Mouse (Mus musculus): ENCODE measurements around the gene Gm17416. TPM values are rescaled to one million over a fixed set of nuclear protein-coding genes. Genes with fewer than 3 reads are reported as not detected.

Gm17416 gene
- polyA plus RNA-seq, 1 experiment from 2014 or later, result not detected

DNA sequence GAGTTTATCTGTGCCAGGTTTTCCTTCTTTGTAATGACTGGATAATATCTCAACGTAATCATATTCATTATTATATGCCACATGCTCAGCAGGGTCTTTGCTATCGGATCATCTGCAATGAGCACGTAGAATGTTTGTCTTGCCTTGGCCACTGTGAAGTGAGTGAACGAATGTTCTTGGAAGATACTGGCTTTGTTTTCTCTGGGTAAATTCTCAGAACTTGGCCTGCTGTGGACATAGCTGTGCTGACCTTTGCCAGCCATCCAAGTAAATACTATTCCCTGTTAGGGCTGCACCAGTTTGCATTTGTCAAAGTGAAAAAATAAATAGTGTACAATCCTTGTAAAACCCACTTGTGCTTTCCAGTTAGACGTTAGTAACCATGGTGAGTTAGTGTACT is 21.0 kb upstream of the Gm17416 start:
- no peak overlapping the region for H3K4me3 ChIP-seq (ENCODE audit: low read depth, low read length)
- no peaks in the 10 kb centered on the region for H3K4me1 ChIP-seq (ENCODE audit: insufficient read depth, low read depth, low read length)

DNA sequence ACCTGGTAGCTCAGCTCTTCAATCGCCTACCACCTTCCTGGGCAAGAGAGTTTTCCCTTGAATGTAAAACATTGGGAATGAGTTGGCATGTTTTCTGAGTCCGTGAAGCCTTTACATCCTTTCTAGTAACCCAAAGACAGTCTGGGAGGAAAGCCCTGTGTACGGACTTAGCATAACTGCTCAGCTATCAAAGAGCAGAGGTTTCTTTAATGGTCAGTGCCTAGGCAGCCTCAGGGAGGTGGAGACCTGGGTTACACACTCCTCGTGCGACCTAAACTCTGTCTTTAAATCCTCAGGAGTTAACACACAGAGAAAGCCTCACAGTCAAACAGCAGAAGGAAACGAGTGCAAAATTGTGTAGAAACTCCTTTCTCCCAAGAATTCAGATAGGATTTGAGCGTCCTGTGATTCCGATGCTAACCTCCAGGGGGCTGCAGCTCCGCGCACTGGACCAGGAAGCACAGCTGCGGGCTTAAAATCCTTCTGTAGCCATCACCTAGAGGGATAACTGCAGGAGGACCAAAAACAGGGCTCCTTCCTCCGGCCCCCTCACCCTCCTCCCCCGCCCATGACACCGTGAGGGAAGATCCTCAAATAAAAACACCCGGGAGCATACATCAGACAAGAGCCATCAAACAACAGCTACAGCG is 15.2 kb upstream of the Gm17416 start:
- ATAC-seq (no peak), DNase-seq (ENCODE audit: low spot score) (peak; percentile 65)
- TF ChIP-seq EP300 (IDR thresholded peaks at IDR 0.05), result no peak
- peak; percentile 79 for TF ChIP-seq CTCF (IDR thresholded peaks at IDR 0.05)
- WGBS, result 9% methylated on average over 16 of the region's 16 CpGs
- Histone ChIP-seq H3K27ac (ENCODE audit: low read length) (no peak overlapping the region), H3K4me3 (ENCODE audit: low read depth, low read length) (no peak overlapping the region), H3K4me2 (replicated peaks; ENCODE audit: low read depth, low read length) (no peak overlapping the region), H3K36me3 (ENCODE audit: insufficient read depth, low read length) (no peaks in the 10 kb centered on the region), H3K9ac (replicated peaks; ENCODE audit: low read depth) (no peak overlapping the region), H3K4me1 (ENCODE audit: insufficient read depth, low read depth, low read length) (no peaks in the 10 kb centered on the region), H3K9me3 (ENCODE audit: low read length) (no peaks in the 10 kb centered on the region), H3K27me3 (replicated peaks; ENCODE audit: insufficient read depth, low read length) (no peaks in the 10 kb centered on the region)

More for the DNA sequence above, 21.0 kb upstream of the Gm17416 start:
- Histone ChIP-seq H3K27ac (ENCODE audit: low read length) (no peak overlapping the region), H3K36me3 (ENCODE audit: insufficient read depth, low read length) (no peaks in the 10 kb centered on the region), H3K9me3 (ENCODE audit: low read length) (no peaks in the 10 kb centered on the region), H3K27me3 (replicated peaks; ENCODE audit: insufficient read depth, low read length) (no peaks in the 10 kb centered on the region), H3K9ac (replicated peaks; ENCODE audit: low read depth) (no peak overlapping the region), H3K4me2 (replicated peaks; ENCODE audit: low read depth, low read length) (no peak overlapping the region)
- no peak for ATAC-seq
- TF ChIP-seq EP300 (IDR thresholded peaks at IDR 0.05) (no peak), CTCF (IDR thresholded peaks at IDR 0.05) (no peak)
- WGBS, result 47% methylated on average over 5 of the region's 5 CpGs
- DNase-seq (ENCODE audit: low spot score), result no peak

DNA sequence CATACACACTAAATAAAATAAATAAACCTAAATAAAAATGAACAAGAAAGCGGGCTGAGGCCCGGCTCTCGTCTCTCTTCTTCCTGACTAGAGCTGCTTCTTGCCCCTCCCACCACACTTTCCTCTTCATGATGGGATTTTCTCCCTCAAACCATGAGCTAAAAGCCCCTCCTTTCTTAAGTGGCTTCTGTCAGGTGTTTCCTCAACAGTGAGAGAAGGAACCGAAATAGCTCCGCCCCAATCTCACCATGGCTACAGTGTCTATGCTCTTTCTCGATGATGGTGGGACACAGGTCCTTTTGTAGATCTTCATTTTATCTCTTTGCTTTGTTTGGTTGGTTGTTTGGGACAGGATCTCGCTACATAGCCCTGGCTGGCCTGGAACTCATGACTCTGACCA is 12.5 kb upstream of the Gm17416 start:
- WGBS, result 66% methylated on average over 7 of the region's 7 CpGs
- Histone ChIP-seq H3K36me3 (ENCODE audit: insufficient read depth, low read length) (no peaks in the 10 kb centered on the region), H3K4me3 (ENCODE audit: low read depth, low read length) (no peak overlapping the region), H3K4me2 (replicated peaks; ENCODE audit: low read depth, low read length) (no peak overlapping the region), H3K4me1 (ENCODE audit: insufficient read depth, low read depth, low read length) (no peaks in the 10 kb centered on the region), H3K9me3 (ENCODE audit: low read length) (no peaks in the 10 kb centered on the region), H3K27me3 (replicated peaks; ENCODE audit: insufficient read depth, low read length) (no peaks in the 10 kb centered on the region), H3K9ac (replicated peaks; ENCODE audit: low read depth) (no peak overlapping the region), H3K27ac (ENCODE audit: low read length) (no peak overlapping the region)
- no peak for ATAC-seq
- DNase-seq (ENCODE audit: low spot score), result no peak
- TF ChIP-seq EP300 (IDR thresholded peaks at IDR 0.05) (no peak), CTCF (IDR thresholded peaks at IDR 0.05) (no peak)

DNA sequence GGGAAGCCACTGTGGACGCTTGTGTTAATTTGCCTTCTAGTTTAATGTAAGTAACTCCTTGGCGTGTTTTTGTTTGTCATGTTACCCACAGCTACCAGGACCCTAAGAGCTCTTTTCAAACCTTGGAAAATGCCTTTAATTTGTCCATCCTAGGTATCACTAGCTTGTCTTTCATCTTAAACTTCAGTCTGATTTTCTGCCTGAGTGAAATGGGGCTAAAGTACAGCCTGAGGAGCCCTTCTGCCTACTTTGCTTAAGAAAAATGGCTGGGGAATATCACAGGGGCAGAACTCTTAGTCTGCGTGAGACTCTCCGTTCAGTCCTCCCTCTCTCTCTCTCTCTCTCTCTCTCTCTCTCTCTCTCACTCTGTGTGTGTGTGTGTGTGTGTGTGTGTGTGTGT is 743 bp downstream of the Gm17416 start:
- no peak for ATAC-seq

DNA sequence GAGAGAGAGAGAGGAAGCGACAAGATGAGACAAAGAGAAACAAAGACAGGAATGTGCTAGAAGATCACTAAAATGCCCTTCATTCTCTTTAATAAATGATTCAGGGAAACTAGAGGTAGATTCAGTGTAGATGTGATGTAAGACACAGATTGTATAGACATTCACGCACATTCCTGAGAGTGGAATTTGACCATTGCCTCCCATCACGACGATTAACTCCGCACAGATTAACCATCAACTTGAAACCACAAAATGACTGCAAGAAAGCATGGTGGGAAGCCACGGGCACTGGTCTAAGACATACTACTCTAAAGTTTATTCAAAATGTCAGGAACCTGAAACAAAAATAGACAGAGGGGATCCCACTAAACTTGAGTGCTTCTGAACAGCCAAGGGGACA is 1.2 kb downstream of the Gm17416 start:
- Histone ChIP-seq H3K27ac (ENCODE audit: low read length) (no peak overlapping the region), H3K4me2 (replicated peaks; ENCODE audit: low read depth, low read length) (no peak overlapping the region), H3K36me3 (ENCODE audit: insufficient read depth, low read length) (no peaks in the 10 kb centered on the region), H3K9me3 (ENCODE audit: low read length) (no peaks in the 10 kb centered on the region), H3K27me3 (replicated peaks; ENCODE audit: insufficient read depth, low read length) (no peaks in the 10 kb centered on the region), H3K4me3 (ENCODE audit: low read depth, low read length) (no peak overlapping the region), H3K9ac (replicated peaks; ENCODE audit: low read depth) (no peak overlapping the region), H3K4me1 (ENCODE audit: insufficient read depth, low read depth, low read length) (no peaks in the 10 kb centered on the region)
- ATAC-seq (no peak), DNase-seq (ENCODE audit: low spot score) (no peak)
- 60% methylated on average over 6 of the region's 6 CpGs for WGBS
- no peak for TF ChIP-seq EP300 (IDR thresholded peaks at IDR 0.05)
- TF ChIP-seq CTCF (IDR thresholded peaks at IDR 0.05), result no peak

More for the DNA sequence above, 743 bp downstream of the Gm17416 start:
- TF ChIP-seq EP300 (IDR thresholded peaks at IDR 0.05) (no peak), CTCF (IDR thresholded peaks at IDR 0.05) (no peak)
- H3K27me3 ChIP-seq (replicated peaks; ENCODE audit: insufficient read depth, low read length), result no peaks in the 10 kb centered on the region
- H3K4me2 ChIP-seq (replicated peaks; ENCODE audit: low read depth, low read length), result no peak overlapping the region
- DNase-seq (ENCODE audit: low spot score), result no peak
- no peak overlapping the region for H3K4me3 ChIP-seq (ENCODE audit: low read depth, low read length)
- H3K9me3 ChIP-seq (ENCODE audit: low read length), result no peaks in the 10 kb centered on the region
- 67% methylated on average over 4 of the region's 4 CpGs for WGBS
- H3K9ac ChIP-seq (replicated peaks; ENCODE audit: low read depth), result no peak overlapping the region
- H3K4me1 ChIP-seq (ENCODE audit: insufficient read depth, low read depth, low read length), result no peaks in the 10 kb centered on the region
- no peak overlapping the region for H3K27ac ChIP-seq (ENCODE audit: low read length)
- no peaks in the 10 kb centered on the region for H3K36me3 ChIP-seq (ENCODE audit: insufficient read depth, low read length)

DNA sequence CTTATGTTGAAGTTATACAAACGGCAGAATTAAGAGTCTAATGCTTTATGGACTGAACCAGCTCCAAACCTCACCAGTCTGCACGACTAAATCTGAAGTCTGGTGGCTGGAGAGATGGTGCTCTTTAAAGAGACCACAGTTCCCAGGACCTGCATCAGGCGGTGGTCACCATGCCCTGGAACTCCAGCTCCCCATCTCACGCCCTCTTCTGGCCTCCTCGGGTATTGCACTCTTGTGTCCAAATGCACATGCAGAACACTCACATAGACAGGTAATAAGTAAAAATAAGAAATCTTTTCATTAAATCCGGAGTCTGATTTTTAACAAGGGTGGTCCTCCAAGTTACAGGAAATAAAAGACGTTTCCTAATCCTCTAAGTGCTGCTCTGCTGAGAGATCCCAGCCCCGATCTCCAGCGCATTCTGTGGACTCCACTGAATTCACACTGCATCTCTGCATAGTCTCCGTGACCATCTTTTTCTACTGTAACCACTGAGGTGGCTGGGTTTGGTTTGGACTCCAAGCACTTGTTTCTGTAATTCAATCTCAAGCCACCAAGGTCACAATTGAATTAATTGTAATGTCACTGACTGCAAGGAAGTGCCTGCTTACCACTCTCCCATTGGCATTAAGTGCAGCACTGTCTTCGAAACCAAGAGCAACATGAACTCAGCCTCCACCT is 3.1 kb downstream of the Gm17416 start, which contains the start of gene Defb21:
TSS of gene Defb21 (plus strand) at position 631 of the 681 bp plus-strand sequence.
- no peaks in the 10 kb centered on the region for H3K36me3 ChIP-seq (ENCODE audit: insufficient read depth, low read length)
- H3K4me2 ChIP-seq (replicated peaks; ENCODE audit: low read depth, low read length), result no peak within 1 kb of the TSS
- DNase-seq (ENCODE audit: low spot score) (no peak), ATAC-seq (no peak)
- no peaks in the 10 kb centered on the region for H3K9me3 ChIP-seq (ENCODE audit: low read length)
- no peak for TF ChIP-seq EP300 (IDR thresholded peaks at IDR 0.05)
- TF ChIP-seq CTCF (IDR thresholded peaks at IDR 0.05), result peak; percentile 48
- H3K4me3 ChIP-seq (ENCODE audit: low read depth, low read length), result no peak within 1 kb of the TSS
- no peak within 1 kb of the TSS for H3K9ac ChIP-seq (replicated peaks; ENCODE audit: low read depth)
- H3K4me1 ChIP-seq (ENCODE audit: insufficient read depth, low read depth, low read length), result no peaks in the 10 kb centered on the region
- 62% methylated on average over 11 of the region's 11 CpGs for WGBS
- no peak within 1 kb of the TSS for H3K27ac ChIP-seq (ENCODE audit: low read length)
- H3K27me3 ChIP-seq (replicated peaks; ENCODE audit: insufficient read depth, low read length), result no peaks in the 10 kb centered on the region
